Mouse (Mus musculus) stomach, postnatal 0 days (tissue): ENCODE results near the gene Slc25a3. TPM values are rescaled to one million over a fixed set of nuclear protein-coding genes. Genes with fewer than 3 reads are reported as not detected.
A peak's percentile ranks its signal among the peaks of the same experiment; 100 is the strongest.

ENCODE experiments used
- ATAC-seq: fragments of 200-750 bp; cut with Nextera tagmentation; 2 replicates; pipeline ENCODE4 v1.8.0; 2017; ENCODE audit not compliant: low FRiP score, low TSS enrichment
- DNase-seq: peaks from one replicate; pipeline ENCODE4 v3.0.0-alpha.2; 2016; ENCODE audit warnings: low spot score
- H3K27ac ChIP-seq: fragments of 300-500 bp; sonication (generic); replicated peaks from 2 replicates; pipeline ENCODE4 v1.5.1; 2014; ENCODE audit warnings: mild to moderate bottlenecking, control low read depth
- H3K27me3 ChIP-seq: fragments of 300-500 bp; sonication (generic); 2 replicates; pipeline ENCODE4 v1.6.1; 2014; ENCODE audit warnings: low read length; ENCODE audit not compliant: control insufficient read depth, insufficient read depth
- H3K36me3 ChIP-seq: fragments of 300-500 bp; sonication (generic); 2 replicates; pipeline ENCODE4 v1.6.1; 2014; ENCODE audit warnings: low read length, mixed read lengths; ENCODE audit not compliant: control insufficient read depth, insufficient read depth
- H3K4me1 ChIP-seq: fragments of 300-500 bp; sonication (generic); replicated peaks from 2 replicates; pipeline ENCODE4 v1.6.1; 2014; ENCODE audit warnings: antibody characterized with exemption; ENCODE audit not compliant: control insufficient read depth, insufficient read depth
- H3K4me2 ChIP-seq: fragments of 300-500 bp; sonication (generic); replicated peaks from 2 replicates; pipeline ENCODE4 v1.6.1; 2014; ENCODE audit warnings: low read depth, mild to moderate bottlenecking, control low read depth, moderate library complexity
- H3K4me3 ChIP-seq: fragments of 300-500 bp; sonication (generic); 2 replicates; pipeline ENCODE4 v1.5.1; 2014; ENCODE audit warnings: low read depth, low read length, control low read depth
- H3K9ac ChIP-seq: fragments of 300-500 bp; sonication (generic); 2 replicates; pipeline ENCODE4 v1.6.1; 2014; ENCODE audit warnings: mild to moderate bottlenecking, low read length, control low read depth, mixed read lengths
- H3K9me3 ChIP-seq: fragments of 300-500 bp; sonication (generic); 2 replicates; pipeline ENCODE4 v1.6.1; 2016; ENCODE audit warnings: low read length; ENCODE audit not compliant: control insufficient read depth
- CTCF ChIP-seq: IDR thresholded peaks from 2 replicates; pipeline ENCODE4 v1.5.1; 2016; ENCODE audit warnings: antibody characterized with exemption, low read depth, mild to moderate bottlenecking, moderate library complexity
- EP300 ChIP-seq: optimal IDR thresholded peaks from 2 replicates; pipeline ENCODE3; 2016; ENCODE audit warnings: antibody characterized with exemption
- WGBS: fragments of 180-500 bp; shearing (Covaris S2); extraction: QIAGEN DNeasy Blood & Tissue Kit; methylation state at CpG from one replicate; pipeline ENCODE4 v1.1.7; 2014; 5-methylcytosine and 5-hydroxymethylcytosine counted together
- polyA plus RNA-seq: library from polyadenylated mRNA; unstranded; fragments of >200 nt; fragmentation: Nextera tagmentation; extraction: Ambion mirVana; gene quantifications from 2 replicates; pipeline ENCODE4 v1.2.1, GENCODE M21; 2015

Gene Slc25a3
- polyA plus RNA-seq, 1 experiment from 2014 or later = 523 TPM

DNA sequence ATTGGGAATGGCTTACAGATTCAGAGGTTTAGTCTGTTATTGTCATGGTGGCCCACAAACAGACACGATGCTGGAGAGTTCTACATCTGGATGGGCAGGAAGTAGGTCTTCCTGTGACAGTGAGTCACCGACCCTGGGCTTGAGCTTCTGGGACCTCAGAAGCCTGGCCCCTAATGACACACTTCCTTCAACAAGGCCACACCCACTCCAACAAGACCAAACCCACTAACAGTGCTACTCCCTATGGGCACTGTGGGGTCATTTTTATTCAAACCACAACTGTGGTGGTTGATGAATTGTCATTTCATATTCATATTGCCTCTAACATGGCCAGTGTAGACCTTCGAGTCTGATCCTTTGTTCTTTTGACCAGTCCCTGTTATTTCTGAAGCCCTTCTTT is 14.5 kb upstream of the Slc25a3 start:
- no peak overlapping the region for H3K4me2 ChIP-seq
- no peaks in the 10 kb centered on the region for H3K27me3 ChIP-seq
- H3K4me3 ChIP-seq = no peak overlapping the region
- no peaks in the 10 kb centered on the region for H3K9me3 ChIP-seq
- no peaks in the 10 kb centered on the region for H3K36me3 ChIP-seq
- no peak overlapping the region for H3K9ac ChIP-seq
- no peak for TF ChIP-seq CTCF
- TF ChIP-seq EP300 = no peak
- peak; percentile 74 for ATAC-seq
- no peak overlapping the region for H3K27ac ChIP-seq
- DNase-seq = no peak
- H3K4me1 ChIP-seq = no peaks in the 10 kb centered on the region
- 71% methylated on average over 3 of the region's 3 CpGs for WGBS

DNA sequence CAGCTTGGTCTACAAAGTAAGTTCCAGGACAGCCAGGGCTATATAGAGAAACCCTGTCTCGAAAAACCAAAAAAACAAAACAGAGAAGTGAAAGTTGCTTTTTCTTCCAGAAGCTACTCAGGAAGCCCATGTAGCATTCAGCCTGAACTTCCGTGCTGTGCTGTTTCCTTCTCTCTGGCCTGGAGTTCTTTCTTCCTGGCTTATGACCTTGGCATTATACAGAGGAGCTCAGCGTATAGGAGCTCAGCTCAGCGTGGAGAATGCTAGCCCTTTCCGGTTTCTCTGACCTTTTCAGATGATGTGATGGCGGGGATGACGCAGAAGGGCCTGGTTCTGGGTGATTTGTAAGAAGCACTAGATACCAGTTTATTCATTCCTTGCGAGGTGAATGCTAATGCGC is 13.5 kb upstream of the Slc25a3 start:
- Histone ChIP-seq H3K9ac (no peak overlapping the region), H3K36me3 (no peaks in the 10 kb centered on the region), H3K27me3 (no peaks in the 10 kb centered on the region), H3K9me3 (no peaks in the 10 kb centered on the region), H3K27ac (no peak overlapping the region), H3K4me3 (no peak overlapping the region), H3K4me1 (no peaks in the 10 kb centered on the region), H3K4me2 (no peak overlapping the region)
- ATAC-seq (no peak), DNase-seq (no peak)
- WGBS = 75% methylated on average over 9 of the region's 9 CpGs
- TF ChIP-seq EP300 = no peak
- no peak for TF ChIP-seq CTCF

DNA sequence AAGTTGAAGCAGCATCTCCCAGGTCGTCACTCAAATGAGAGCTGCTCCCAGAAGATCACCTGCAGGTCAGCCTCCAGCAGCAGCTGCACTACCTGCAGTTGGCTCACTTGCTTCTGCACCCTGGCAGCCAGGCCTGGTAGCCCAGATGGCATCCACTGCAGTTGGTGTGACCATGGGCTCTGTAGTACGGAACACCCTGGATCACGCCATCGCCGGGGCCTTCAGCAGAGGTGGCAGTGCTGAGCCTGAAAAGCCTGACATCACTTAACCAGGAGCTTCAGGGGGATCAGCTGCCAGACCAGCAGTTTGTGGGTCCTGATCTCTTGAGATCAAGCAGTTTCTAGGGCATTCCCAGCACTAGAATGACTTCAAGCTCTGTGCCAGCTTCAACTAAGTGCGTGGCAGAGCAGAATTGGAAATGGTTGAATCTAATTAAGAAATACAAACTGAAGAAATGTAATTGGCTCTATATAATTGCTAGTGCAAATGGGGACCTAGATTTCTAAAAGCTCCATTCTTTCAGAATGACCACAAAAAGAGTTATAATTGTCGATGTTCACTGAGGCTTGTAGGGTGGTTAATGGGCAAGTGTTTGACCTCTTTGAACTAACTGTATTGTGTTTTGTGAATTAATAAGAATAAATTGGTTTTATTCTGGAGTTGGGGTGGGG is 11.6 kb upstream of the Slc25a3 start:
- DNase-seq (no peak), ATAC-seq (no peak)
- Histone ChIP-seq H3K36me3 (no peaks in the 10 kb centered on the region), H3K9ac (no peak overlapping the region), H3K9me3 (no peaks in the 10 kb centered on the region), H3K4me2 (no peak overlapping the region), H3K27me3 (no peaks in the 10 kb centered on the region), H3K27ac (no peak overlapping the region), H3K4me3 (no peak overlapping the region), H3K4me1 (no peaks in the 10 kb centered on the region)
- WGBS = 91% methylated on average over 7 of the region's 7 CpGs
- TF ChIP-seq EP300 (no peak), CTCF (no peak)

DNA sequence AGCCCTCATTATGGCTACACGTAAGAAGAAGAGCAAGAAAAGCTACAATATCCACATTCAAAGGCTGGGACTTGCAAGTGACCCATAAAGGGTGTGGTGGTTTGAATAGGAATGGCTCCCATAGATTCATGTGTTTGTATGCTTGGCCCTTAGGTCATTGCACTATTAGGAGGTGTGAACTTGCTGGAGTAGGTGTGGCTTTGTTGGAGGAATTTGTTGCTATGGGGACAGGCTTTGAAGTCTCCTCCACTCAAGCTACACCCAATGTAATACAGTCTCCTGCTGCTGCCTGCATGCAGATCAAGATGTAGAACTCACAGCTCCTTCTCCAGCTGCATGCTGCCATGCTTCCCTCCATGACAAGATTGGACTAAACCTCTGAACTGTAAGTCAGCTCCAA is 7.7 kb upstream of the Slc25a3 start:
- no peak overlapping the region for H3K4me2 ChIP-seq

DNA sequence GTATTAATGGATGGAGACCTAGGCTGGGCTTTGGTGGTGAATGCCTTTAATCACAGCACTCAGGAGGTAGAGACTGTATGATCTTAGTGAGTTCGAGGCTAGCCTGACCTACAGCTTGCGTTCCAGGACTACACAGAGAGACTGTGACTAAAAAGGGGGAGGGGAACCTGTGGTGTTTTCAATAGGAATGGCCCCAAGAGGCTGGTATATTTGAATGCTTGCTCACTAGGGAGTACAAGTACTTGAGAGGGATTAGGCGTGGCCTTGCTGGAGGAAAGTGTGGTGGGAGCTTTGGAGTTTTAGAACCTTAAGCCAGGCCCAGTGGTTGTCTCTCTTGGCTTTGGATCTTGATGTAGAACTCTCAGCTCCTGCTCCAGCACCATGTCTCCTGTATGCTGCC is 6.9 kb upstream of the Slc25a3 start:
- H3K27me3 ChIP-seq = no peaks in the 10 kb centered on the region
- H3K27ac ChIP-seq = no peak overlapping the region
- no peak for TF ChIP-seq EP300
- no peak for TF ChIP-seq CTCF
- no peaks in the 10 kb centered on the region for H3K36me3 ChIP-seq
- H3K9me3 ChIP-seq = no peaks in the 10 kb centered on the region
- no peak for DNase-seq
- H3K4me2 ChIP-seq = no peak overlapping the region
- no peaks in the 10 kb centered on the region for H3K4me1 ChIP-seq
- no peak for ATAC-seq
- H3K9ac ChIP-seq = no peak overlapping the region
- H3K4me3 ChIP-seq = no peak overlapping the region
- WGBS = 93% methylated on average over 3 of the region's 3 CpGs

More for the DNA sequence above, 7.7 kb upstream of the Slc25a3 start:
- Histone ChIP-seq H3K4me3 (no peak overlapping the region), H3K27me3 (no peaks in the 10 kb centered on the region), H3K36me3 (no peaks in the 10 kb centered on the region), H3K9ac (no peak overlapping the region), H3K27ac (no peak overlapping the region), H3K9me3 (no peaks in the 10 kb centered on the region), H3K4me1 (no peaks in the 10 kb centered on the region)
- TF ChIP-seq CTCF = no peak
- no peak for TF ChIP-seq EP300
- ATAC-seq = peak; percentile 94
- whole genome bisulfite sequencing = 67% methylated on average over 1 of the region's 1 CpGs
- peak; percentile 25 for DNase-seq

DNA sequence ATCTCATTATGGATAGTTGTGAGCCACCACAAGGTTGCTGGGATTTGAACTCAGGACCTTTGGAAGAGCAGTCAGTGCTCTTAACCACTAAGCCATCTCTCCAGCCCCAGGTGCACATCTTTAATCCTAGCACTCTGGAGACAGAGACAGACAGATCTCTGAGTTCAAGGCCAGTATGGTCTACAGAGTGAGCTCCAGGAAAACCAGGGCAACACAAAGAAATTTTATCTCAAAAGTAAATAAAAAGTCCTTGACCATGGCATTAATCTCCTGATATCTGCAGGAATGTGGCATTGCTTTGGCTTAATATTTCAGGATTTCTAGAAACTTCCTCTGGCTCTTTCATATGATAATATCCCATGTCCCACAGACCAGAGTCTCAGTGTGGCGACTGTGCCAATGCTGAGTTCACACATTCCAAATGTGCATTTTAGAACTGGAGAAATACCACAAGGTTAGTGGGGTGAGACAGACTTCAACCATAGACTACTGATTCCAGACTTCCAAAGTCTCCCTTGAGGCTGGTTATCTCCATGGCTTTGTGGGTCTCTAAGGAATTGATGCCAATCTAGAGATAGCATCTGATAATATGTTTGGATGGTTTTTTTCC is 4.8 kb upstream of the Slc25a3 start:
- Histone ChIP-seq H3K4me1 (no peaks in the 10 kb centered on the region), H3K9me3 (no peaks in the 10 kb centered on the region), H3K4me2 (no peak overlapping the region), H3K9ac (no peak overlapping the region), H3K36me3 (no peaks in the 10 kb centered on the region), H3K27me3 (no peaks in the 10 kb centered on the region), H3K4me3 (no peak overlapping the region), H3K27ac (no peak overlapping the region)
- DNase-seq (no peak), ATAC-seq (no peak)
- no peak for TF ChIP-seq EP300
- no peak for TF ChIP-seq CTCF
- WGBS = 83% methylated on average over 1 of the region's 1 CpGs
